Mouse (Mus musculus) T-helper 1 cell (primary cell): ENCODE results near the gene Pla2g4d.
"Not testable (repeated sequence)": the region's sequence is repeated elsewhere in the genome, so short reads cannot be mapped to it uniquely, and the experiment has no call there.

Experiments
- in situ Hi-C: fragments of 300-600 bp; cut with MboI, MseI; formaldehyde crosslinking; loops from one replicate; pipeline ENCODE4 v1.15.1; 2025; ENCODE audit warnings: high pct_unique_total_duplicates

Gene Pla2g4d

GRCm38 (mm10) chr2:120262876-120263275, 26.1 kb downstream of the Pla2g4d start:
- in situ Hi-C loops, result no loop called here

- in situ Hi-C loops, result no loop called here
These were observed 27.7 kb downstream of the Pla2g4d start for GRCm38 (mm10) chr2:120261346-120261745.

- in situ Hi-C loops, result no loop called here
These were observed 32.7 kb downstream of the Pla2g4d start for GRCm38 (mm10) chr2:120256259-120256658.

- in situ Hi-C loops, result loop anchor here (5.0 kb wide), 1 partner anchor 65 kb away; no protein-coding TSS in a partner anchor
These were observed 36.4 kb downstream of the Pla2g4d start for GRCm38 (mm10) chr2:120252644-120253043.

- in situ Hi-C loops, result no loop called here
These were observed 43.5 kb downstream of the Pla2g4d start for GRCm38 (mm10) chr2:120245421-120246016.

GRCm38 (mm10) chr2:120244679-120245420, 44.1 kb downstream of the Pla2g4d start, which contains the start of gene Pla2g4e:
TSS of gene Pla2g4e (minus strand) at chr2:120245335.
- in situ Hi-C loops, result no loop called here

GRCm38 (mm10) chr2:120243995-120244394, 45.0 kb downstream of the Pla2g4d start:
- in situ Hi-C loops, result no loop called here

GRCm38 (mm10) chr2:120242791-120243467, 46.1 kb downstream of the Pla2g4d start:
- in situ Hi-C loops, result no loop called here

- in situ Hi-C loops, result not testable (repeated sequence)
These were observed 50.3 kb downstream of the Pla2g4d start for GRCm38 (mm10) chr2:120238733-120239132.

GRCm38 (mm10) chr2:120237784-120238183, 51.2 kb downstream of the Pla2g4d start:
- in situ Hi-C loops, result no loop called here

- in situ Hi-C loops, result no loop called here
These were observed 52.9 kb downstream of the Pla2g4d start for GRCm38 (mm10) chr2:120235947-120236640.

- in situ Hi-C loops, result no loop called here
These were observed 53.6 kb downstream of the Pla2g4d start for GRCm38 (mm10) chr2:120235381-120235780.

GRCm38 (mm10) chr2:120231642-120232041, 57.4 kb downstream of the Pla2g4d start:
- in situ Hi-C loops, result no loop called here
